Mouse (Mus musculus) forebrain, embryonic 11.5 days (tissue): ENCODE results near the gene Spem2. TPM values are rescaled to one million over a fixed set of nuclear protein-coding genes. Genes with fewer than 3 reads are reported as not detected.

Experiments
- ATAC-seq: fragments of 200-750 bp; cut with Nextera tagmentation; replicated peaks from 2 replicates; pipeline ENCODE4 v1.8.0; 2017; ENCODE audit warnings: moderate TSS enrichment; ENCODE audit not compliant: low FRiP score
- DNase-seq: peaks from one replicate; pipeline ENCODE4 v3.0.0-alpha.2; 2017; ENCODE audit warnings: low spot score
- H3K27ac ChIP-seq: fragments of 300-500 bp; sonication (generic); 2 replicates; pipeline ENCODE4 v1.5.1; 2014; ENCODE audit warnings: low read depth, low read length
- H3K27me3 ChIP-seq: fragments of 300-500 bp; sonication (generic); 2 replicates; pipeline ENCODE4 v1.6.1; 2014; ENCODE audit warnings: mild to moderate bottlenecking, low read length, mixed read lengths; ENCODE audit not compliant: control insufficient read depth, insufficient read depth
- H3K36me3 ChIP-seq: fragments of 300-500 bp; sonication (generic); 2 replicates; pipeline ENCODE4 v1.6.1; 2014; ENCODE audit warnings: mild to moderate bottlenecking, low read length, moderate library complexity, mixed read lengths; ENCODE audit not compliant: control insufficient read depth, insufficient read depth
- H3K4me1 ChIP-seq: fragments of 300-500 bp; sonication (generic); replicated peaks from 2 replicates; pipeline ENCODE4 v1.6.1; 2014; ENCODE audit warnings: low read length, mixed read lengths; ENCODE audit not compliant: control insufficient read depth, insufficient read depth
- H3K4me2 ChIP-seq: fragments of 300-500 bp; sonication (generic); 2 replicates; pipeline ENCODE4 v1.6.1; 2014; ENCODE audit warnings: low read depth, mild to moderate bottlenecking, low read length, moderate library complexity, mixed read lengths; ENCODE audit not compliant: severe bottlenecking
- H3K4me3 ChIP-seq: fragments of 300-500 bp; sonication (generic); 2 replicates; pipeline ENCODE4 v1.5.1; 2014; ENCODE audit warnings: low read depth, low read length
- H3K9ac ChIP-seq: fragments of 300-500 bp; sonication (generic); 2 replicates; pipeline ENCODE4 v1.6.1; 2014; ENCODE audit warnings: low read length
- H3K9me3 ChIP-seq: fragments of 300-500 bp; sonication (generic); 2 replicates; pipeline ENCODE4 v1.6.1; 2016; ENCODE audit warnings: low read length, mixed read lengths; ENCODE audit not compliant: control insufficient read depth
- WGBS: fragments of 180-500 bp; shearing (Covaris S2); extraction: QIAGEN DNeasy Blood & Tissue Kit; methylation state at CpG from one replicate; pipeline ENCODE4 v1.1.7; 2014; 5-methylcytosine and 5-hydroxymethylcytosine counted together
- polyA plus RNA-seq: library from polyadenylated mRNA; unstranded; fragments of >200 nt; fragmentation: Nextera tagmentation; extraction: Ambion mirVana; gene quantifications from 2 replicates; pipeline ENCODE4 v1.2.1, GENCODE M21; 2014

Spem2 gene
- polyA plus RNA-seq, 1 experiment from 2014 or later: not detected

DNA sequence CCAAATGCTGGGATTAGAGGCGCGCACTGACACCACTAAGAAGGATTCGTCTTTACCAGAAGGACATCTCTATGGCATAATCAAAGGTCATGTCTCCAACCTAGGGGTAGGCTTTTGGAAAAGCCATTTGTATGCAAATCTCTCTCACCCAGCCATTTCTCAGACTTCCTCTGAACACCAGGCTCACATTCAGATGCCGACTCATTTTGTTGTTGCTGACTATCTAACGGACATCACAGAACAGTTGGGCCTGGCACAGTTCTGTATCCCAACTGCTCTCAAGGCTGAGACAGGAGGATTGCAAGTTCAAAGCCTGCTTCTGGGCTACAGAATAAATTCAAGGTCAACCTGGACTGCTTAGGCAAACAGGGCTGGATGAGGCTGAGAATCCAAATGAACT lies 31.0 kb downstream of the Spem2 start:
- H3K4me1 ChIP-seq: no peaks in the 10 kb centered on the region

DNA sequence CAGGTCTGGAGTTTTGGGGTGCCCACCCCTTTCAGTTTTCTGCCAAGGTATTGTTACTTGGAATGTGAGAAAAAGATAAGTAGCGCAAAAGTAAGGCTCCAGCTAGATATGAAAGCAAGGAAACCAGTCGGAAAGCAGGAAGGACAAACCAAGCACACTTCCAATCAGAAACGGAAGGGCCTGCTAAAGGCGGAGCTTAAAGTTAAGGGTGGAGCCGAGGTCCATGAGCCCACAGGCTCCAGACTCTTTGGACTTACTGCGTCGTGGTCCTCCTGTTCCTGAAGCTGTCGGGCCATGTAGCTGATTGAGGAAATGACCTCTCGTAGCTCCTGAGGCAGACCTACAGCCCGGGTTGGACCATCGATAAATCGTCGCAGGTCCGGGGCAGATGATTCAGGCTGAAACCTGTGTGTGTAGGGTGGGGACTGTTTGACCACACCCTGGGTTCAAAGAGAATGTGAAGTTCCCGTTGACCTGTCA lies 33.4 kb downstream of the Spem2 start:
- H3K4me2 ChIP-seq: no peak overlapping the region
- no peak overlapping the region for H3K4me3 ChIP-seq
- no peaks in the 10 kb centered on the region for H3K9me3 ChIP-seq
- DNase-seq: no peak
- WGBS: 47% methylated on average over 15 of the region's 15 CpGs
- no peaks in the 10 kb centered on the region for H3K27me3 ChIP-seq
- no peak for ATAC-seq
- no peaks in the 10 kb centered on the region for H3K4me1 ChIP-seq
- no peaks in the 10 kb centered on the region for H3K36me3 ChIP-seq
- no peak overlapping the region for H3K27ac ChIP-seq
- no peak overlapping the region for H3K9ac ChIP-seq

More for the DNA sequence above, 31.0 kb downstream of the Spem2 start:
- Histone ChIP-seq H3K27me3 (no peaks in the 10 kb centered on the region), H3K36me3 (no peaks in the 10 kb centered on the region), H3K27ac (no peak overlapping the region), H3K4me2 (no peak overlapping the region), H3K9ac (no peak overlapping the region), H3K9me3 (no peaks in the 10 kb centered on the region), H3K4me3 (no peak overlapping the region)
- DNase-seq: no peak
- ATAC-seq: no peak
- 91% methylated on average over 5 of the region's 5 CpGs for WGBS

DNA sequence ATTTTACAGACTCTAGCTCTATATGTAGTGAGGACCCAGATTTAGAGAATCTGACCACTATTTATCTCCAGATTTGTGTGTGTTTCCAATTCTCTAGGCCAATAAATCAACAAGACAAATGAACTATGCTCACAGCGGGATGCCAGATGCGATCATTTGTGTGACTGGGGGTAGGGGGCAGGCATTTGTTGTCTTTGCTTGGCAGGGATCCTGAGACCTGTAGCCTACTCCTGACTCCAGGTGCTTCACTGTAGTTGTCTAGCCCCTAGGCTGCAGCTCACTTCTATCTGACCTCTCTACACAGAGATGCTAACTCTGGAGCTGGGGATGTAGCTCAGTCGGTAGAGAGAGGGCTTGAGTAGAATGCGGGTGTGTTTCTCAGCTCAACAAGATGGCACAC lies 36.4 kb downstream of the Spem2 start:
- ATAC-seq: no peak
- DNase-seq: no peak
- H3K9me3 ChIP-seq: no peaks in the 10 kb centered on the region
- no peak overlapping the region for H3K27ac ChIP-seq
- WGBS: 40% methylated on average over 4 of the region's 4 CpGs
- H3K4me2 ChIP-seq: no peak overlapping the region
- no peak overlapping the region for H3K9ac ChIP-seq
- no peak overlapping the region for H3K4me3 ChIP-seq
- no peaks in the 10 kb centered on the region for H3K36me3 ChIP-seq
- H3K4me1 ChIP-seq: no peaks in the 10 kb centered on the region
- H3K27me3 ChIP-seq: no peaks in the 10 kb centered on the region

DNA sequence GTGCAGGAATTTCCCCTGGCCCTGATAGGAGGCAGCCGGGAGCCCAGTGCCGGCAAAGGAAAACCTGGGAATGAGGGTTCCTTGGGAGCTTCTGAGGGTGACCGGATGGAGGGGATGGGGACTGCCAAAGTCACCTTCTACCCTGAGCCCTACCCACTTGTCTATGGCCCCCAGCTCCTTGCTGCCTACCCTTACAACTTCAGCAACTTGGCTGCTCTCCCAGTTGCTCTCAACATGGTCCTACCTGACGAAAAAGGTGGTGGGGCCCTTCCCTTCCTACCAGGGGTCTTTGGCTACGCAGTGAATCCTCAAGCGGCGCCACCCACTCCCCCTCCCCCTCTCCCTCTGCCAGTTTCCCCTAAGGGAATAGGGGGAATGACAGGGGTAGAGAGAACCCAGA lies 39.3 kb downstream of the Spem2 start:
- H3K27me3 ChIP-seq: no peaks in the 10 kb centered on the region
- no peak overlapping the region for H3K4me3 ChIP-seq
- DNase-seq (no peak), ATAC-seq (no peak)
- no peaks in the 10 kb centered on the region for H3K4me1 ChIP-seq
- no peaks in the 10 kb centered on the region for H3K9me3 ChIP-seq
- no peak overlapping the region for H3K4me2 ChIP-seq
- H3K36me3 ChIP-seq: no peaks in the 10 kb centered on the region
- no peak overlapping the region for H3K27ac ChIP-seq
- H3K9ac ChIP-seq: no peak overlapping the region
- WGBS: 41% methylated on average over 6 of the region's 7 CpGs

DNA sequence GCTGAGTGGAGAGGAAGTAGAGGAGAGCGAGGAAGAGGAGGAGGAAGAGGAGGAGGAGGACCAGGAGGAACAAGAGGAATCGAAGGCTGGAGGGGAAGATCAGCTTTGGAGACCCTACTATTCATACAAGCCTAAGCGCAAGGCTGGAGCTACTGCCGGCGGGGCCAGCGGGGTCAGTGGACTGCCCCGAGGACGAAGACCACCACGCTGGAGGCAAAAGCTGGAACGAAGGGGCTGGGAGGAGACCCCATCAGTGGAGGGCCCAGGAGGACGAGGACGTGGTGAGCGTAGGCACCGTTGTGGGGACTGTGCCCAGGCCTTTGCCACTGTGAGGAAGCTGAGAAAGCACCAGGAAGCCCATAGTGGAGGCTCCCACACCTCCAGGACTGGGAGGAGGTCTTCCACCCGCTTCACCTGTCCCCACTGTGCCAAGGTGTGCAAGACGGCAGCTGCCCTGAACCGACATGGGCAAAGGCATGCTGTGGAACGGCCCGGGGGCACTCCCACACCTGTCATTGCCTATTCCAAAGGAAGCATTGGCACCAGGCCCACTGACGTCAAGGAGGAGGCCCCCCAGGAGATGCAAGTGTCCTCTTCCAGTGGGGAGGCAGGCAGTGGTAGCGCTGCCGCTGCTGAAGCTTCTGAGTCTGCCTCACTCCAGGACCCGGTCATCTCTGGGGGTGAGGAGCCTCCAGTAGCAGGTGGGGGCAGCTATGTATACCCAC lies 39.8 kb downstream of the Spem2 start:
- Histone ChIP-seq H3K27me3 (no peaks in the 10 kb centered on the region), H3K36me3 (no peaks in the 10 kb centered on the region), H3K4me1 (no peaks in the 10 kb centered on the region), H3K4me2 (no peak overlapping the region), H3K9me3 (no peaks in the 10 kb centered on the region), H3K4me3 (no peak overlapping the region), H3K27ac (no peak overlapping the region), H3K9ac (no peak overlapping the region)
- no peak for ATAC-seq
- WGBS: 73% methylated on average over 23 of the region's 23 CpGs
- no peak for DNase-seq

DNA sequence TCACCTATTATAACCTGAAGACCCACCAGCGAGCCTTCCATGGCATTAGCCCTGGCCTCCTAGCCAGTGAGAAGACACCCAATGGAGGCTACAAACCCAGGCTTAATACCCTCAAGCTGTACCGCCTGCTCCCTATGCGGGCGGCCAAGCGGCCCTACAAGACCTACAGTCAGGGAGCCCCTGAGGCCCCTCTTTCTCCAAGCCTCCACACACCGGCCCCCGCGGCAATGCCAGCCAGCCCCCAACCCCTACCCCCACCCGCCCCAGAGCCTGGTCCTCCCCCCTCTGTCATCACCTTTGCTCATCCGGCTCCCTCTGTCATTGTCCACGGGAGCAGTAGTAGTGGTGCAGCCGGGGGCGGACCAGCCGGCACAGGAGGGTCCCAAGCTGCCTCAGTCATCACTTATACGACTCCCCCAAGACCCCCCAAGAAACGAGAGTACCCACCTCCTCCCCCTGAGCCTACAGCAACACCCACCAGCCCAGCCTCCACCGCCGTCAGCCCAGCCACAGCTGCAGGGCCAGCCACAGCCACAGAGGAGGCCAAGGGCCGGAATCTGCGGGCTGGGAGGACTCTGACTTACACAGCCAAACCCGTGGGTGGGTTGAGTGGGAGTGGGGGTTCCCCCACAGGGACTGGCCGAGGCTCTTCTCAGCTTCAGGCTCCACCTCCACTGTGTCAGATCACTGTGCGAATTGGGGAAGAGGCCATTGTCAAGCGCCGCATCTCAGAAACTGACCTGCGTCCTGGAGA lies 40.6 kb downstream of the Spem2 start:
- Histone ChIP-seq H3K9me3 (no peaks in the 10 kb centered on the region), H3K36me3 (no peaks in the 10 kb centered on the region), H3K4me3 (no peak overlapping the region), H3K27ac (no peak overlapping the region), H3K4me1 (no peaks in the 10 kb centered on the region), H3K27me3 (no peaks in the 10 kb centered on the region), H3K4me2 (no peak overlapping the region), H3K9ac (no peak overlapping the region)
- WGBS: 70% methylated on average over 26 of the region's 26 CpGs
- DNase-seq: no peak
- ATAC-seq: no peak

DNA sequence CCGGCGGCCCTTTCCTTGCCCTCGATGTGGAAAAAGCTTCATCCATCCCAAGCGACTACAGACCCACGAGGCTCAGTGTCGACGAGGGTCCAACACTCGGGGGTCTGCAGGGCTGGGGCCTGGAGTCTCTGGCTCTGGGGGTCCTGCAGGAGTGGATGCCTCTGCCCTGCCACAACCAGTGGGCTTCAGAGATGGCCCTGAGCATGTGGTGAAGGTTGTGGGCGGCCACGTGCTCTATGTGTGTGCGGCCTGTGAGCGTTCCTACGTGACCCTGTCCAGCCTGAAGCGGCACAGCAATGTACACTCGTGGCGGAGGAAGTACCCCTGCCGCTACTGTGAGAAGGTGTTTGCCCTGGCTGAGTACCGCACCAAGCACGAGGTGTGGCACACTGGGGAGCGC lies 41.8 kb downstream of the Spem2 start:
- Histone ChIP-seq H3K4me1 (no peaks in the 10 kb centered on the region), H3K27me3 (no peaks in the 10 kb centered on the region), H3K9ac (no peak overlapping the region), H3K27ac (no peak overlapping the region), H3K36me3 (no peaks in the 10 kb centered on the region), H3K4me3 (no peak overlapping the region), H3K4me2 (no peak overlapping the region), H3K9me3 (no peaks in the 10 kb centered on the region)
- no peak for DNase-seq
- ATAC-seq: no peak
- 85% methylated on average over 20 of the region's 20 CpGs for WGBS

DNA sequence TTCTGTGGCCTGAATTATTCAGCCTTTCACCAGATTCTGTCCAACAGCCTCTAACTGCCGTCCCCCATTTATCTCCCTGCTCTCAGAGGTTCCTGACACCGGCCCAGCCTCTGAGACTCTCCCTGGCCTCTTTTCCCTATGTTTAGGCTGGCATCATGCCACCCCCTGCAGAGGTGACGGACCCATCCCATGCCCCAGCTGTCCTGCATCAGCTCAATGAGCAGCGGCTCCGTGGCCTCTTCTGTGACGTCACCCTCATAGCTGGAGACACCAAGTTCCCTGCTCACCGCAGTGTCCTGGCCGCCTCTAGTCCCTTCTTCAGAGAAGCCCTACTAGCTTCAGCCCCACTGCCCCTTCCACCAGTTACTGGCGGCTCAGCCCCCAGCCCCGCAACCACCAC lies 42.5 kb downstream of the Spem2 start:
- H3K27me3 ChIP-seq: no peaks in the 10 kb centered on the region
- no peak overlapping the region for H3K9ac ChIP-seq
- no peaks in the 10 kb centered on the region for H3K9me3 ChIP-seq
- H3K4me1 ChIP-seq: no peaks in the 10 kb centered on the region
- no peak for DNase-seq
- 79% methylated on average over 10 of the region's 10 CpGs for WGBS
- ATAC-seq: no peak
- no peaks in the 10 kb centered on the region for H3K36me3 ChIP-seq
- H3K27ac ChIP-seq: no peak overlapping the region
- H3K4me2 ChIP-seq: no peak overlapping the region
- no peak overlapping the region for H3K4me3 ChIP-seq
